Comparison of ENCODE assay signal across 10 mouse cellular contexts in the genomic region with DNA sequence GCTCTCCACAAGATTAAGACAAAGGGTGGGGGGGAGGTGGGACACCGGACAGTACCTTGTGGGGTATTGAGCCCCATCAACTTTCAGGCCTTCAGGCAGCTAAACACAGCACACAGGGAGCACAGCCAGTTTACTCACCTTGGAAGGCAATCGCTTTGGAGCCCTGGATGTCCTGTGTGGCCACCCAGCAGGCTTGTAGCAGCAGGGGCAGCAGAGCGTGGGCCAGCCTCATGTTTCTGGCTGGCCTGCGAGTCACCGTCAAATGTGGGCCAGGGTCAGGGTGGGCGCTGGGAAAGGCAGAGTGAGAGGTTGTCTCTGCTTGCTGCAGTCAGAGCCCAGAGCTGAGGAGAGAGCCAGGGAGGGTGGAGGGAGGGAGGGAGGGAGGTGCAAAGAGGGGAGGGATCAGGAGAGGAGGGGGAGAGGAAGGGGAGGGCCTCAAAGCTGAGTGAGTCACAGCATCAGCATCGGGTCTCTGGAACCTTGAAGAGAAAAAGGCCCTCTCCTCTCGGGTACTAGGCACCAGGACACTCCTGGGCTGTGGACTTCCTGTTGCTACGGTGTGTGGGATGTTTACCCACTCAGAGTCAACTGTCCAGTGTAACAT. TPM values are rescaled to one million over a fixed set of nuclear protein-coding genes. Genes with fewer than 3 reads are reported as not detected.
A peak's percentile ranks its signal among the peaks of the same experiment; 100 is the strongest.
DNase-seq lines count a peak whose midpoint lies in the region; ATAC-seq and TF ChIP-seq lines count a peak whose summit lies in the region.
"Had no signal": no experiment of that assay in that cellular context is flagged by ENCODE, and none has a peak within 500 bp of the region (broad histone marks: within the 10 kb centered on the region; RNA-seq: fewer than 3 reads in every experiment).

Gene Col6a1 (minus strand): TSS at position 487 of the 604 bp plus-strand sequence.

- no peak within 1 kb of the TSS for H3K27ac ChIP-seq in cortical plate, adult 2 months (ENCODE audit: insufficient read depth, low read length)
- H3K27ac ChIP-seq in lung, embryonic 14.5 days (ENCODE audit: low read depth), result peak within 1 kb of the TSS; percentile 68
- peak within 1 kb of the TSS; percentile 88 for H3K27ac ChIP-seq in stomach, embryonic 16.5 days (ENCODE audit: low read length)

- WGBS in lung, embryonic 14.5 days, result 19% methylated on average over 9 of the region's 9 CpGs
- WGBS in stomach, embryonic 16.5 days, result 18% methylated on average over 9 of the region's 9 CpGs

- ATAC-seq in lung, embryonic 14.5 days (ENCODE audit: insufficient read depth), result peak; percentile 72
- peak; percentile 78 for ATAC-seq in stomach, embryonic 16.5 days (ENCODE audit: insufficient read depth, low FRiP score)

- H3K4me2 ChIP-seq in lung, embryonic 14.5 days, result peak within 1 kb of the TSS; percentile 70
- H3K4me2 ChIP-seq in stomach, embryonic 16.5 days (ENCODE audit: low read depth, low read length), result peak within 1 kb of the TSS; percentile 78

- H3K27me3 ChIP-seq in lung, embryonic 14.5 days (ENCODE audit: insufficient read depth, low read length), result no peaks in the 10 kb centered on the region
- H3K27me3 ChIP-seq in stomach, embryonic 16.5 days (ENCODE audit: control insufficient read depth, insufficient read depth, low read length), result no peaks in the 10 kb centered on the region

- peaks cover 3% of the 10 kb centered on the region for H3K4me1 ChIP-seq in cortical plate, adult 2 months (ENCODE audit: control insufficient read depth, insufficient read depth, low read length)
- H3K4me1 ChIP-seq in lung, embryonic 14.5 days (ENCODE audit: insufficient read depth), result peaks cover 17% of the 10 kb centered on the region
- peaks cover 23% of the 10 kb centered on the region for H3K4me1 ChIP-seq in stomach, embryonic 16.5 days (ENCODE audit: control insufficient read depth, insufficient read depth, low read length)

- DNase-seq in layer of hippocampus, adult 8-10 months (ENCODE audit: low spot score in 2 of 2), result no peak
- DNase-seq in layer of hippocampus, adult 9-10 months (ENCODE audit: low spot score), result no peak
- peak; percentile 47 to 57 for DNase-seq in heart, adult 9 months (ENCODE audit: low spot score in 2 of 2)
- peak; percentile 31 for DNase-seq in kidney, postnatal 14 days
- peak; percentile 74 for DNase-seq in lung, embryonic 14.5 days
- DNase-seq in cerebellum, adult 18-20 months, result no peak

- peak within 1 kb of the TSS; percentile 48 for H3K9ac ChIP-seq in lung, embryonic 14.5 days
- peak within 1 kb of the TSS; percentile 84 for H3K9ac ChIP-seq in stomach, embryonic 16.5 days (ENCODE audit: low read length)

- no peak for TF ChIP-seq POLR2A in cortical plate, adult 2 months (IDR thresholded peaks at IDR 0.05; ENCODE audit: extremely low read depth, insufficient read depth, low read length)

- no peaks in the 10 kb centered on the region for H3K9me3 ChIP-seq in lung, embryonic 14.5 days (ENCODE audit: low read depth, low read length)
- H3K9me3 ChIP-seq in stomach, embryonic 16.5 days (replicated peaks; ENCODE audit: control insufficient read depth, low read length), result no peaks in the 10 kb centered on the region

- TF ChIP-seq CTCF in cortical plate, adult 2 months (IDR thresholded peaks at IDR 0.05; ENCODE audit: extremely low read depth, insufficient read depth, low read length), result no peak
- TF ChIP-seq CTCF in lung, embryonic 14.5 days (IDR thresholded peaks at IDR 0.05; ENCODE audit: low read depth), result no peak

- H3K36me3 ChIP-seq in lung, embryonic 14.5 days (ENCODE audit: insufficient read depth), result peaks cover 29% of the 10 kb centered on the region
- H3K36me3 ChIP-seq in stomach, embryonic 16.5 days (ENCODE audit: control insufficient read depth, insufficient read depth, low read length), result peaks cover 7% of the 10 kb centered on the region; the same call in 1 of the 2 replicates

- H3K4me3 ChIP-seq in cortical plate, adult 2 months (ENCODE audit: insufficient read depth, low read length), result peak within 1 kb of the TSS; percentile 37
- H3K4me3 ChIP-seq in lung, embryonic 14.5 days (ENCODE audit: low read depth, low read length), result peak within 1 kb of the TSS; percentile 35
- peak within 1 kb of the TSS; percentile 67 for H3K4me3 ChIP-seq in stomach, embryonic 16.5 days (replicated peaks; ENCODE audit: low read length)

RNA-seq across cellular contexts. Expression of gene Col6a1, which starts in this region (rescaled TPM):
- total RNA-seq in layer of hippocampus, adult 8-10 months (2022), result 10 to 100 TPM; 31.2 to 46.8 (median 38.5) TPM
- 90.2 and 91.3 TPM in 2 replicates for polyA plus RNA-seq in cortical plate, adult 2 months (2012; rRNA removed)
- polyA plus RNA-seq in lung, embryonic 14.5 days (2014; fragmentation: Nextera tagmentation; extraction: Ambion mirVana), result 215 and 226 TPM in 2 replicates
- polyA plus RNA-seq in stomach, embryonic 16.5 days (2015; fragmentation: Nextera tagmentation; extraction: Ambion mirVana), result 433 and 468 TPM in 2 replicates
- total RNA-seq: MEL; neutrophil, adult 5-6 weeks had no signal

Comparison
In these comparisons a context has a peak if more than half of its experiments do, and no peak if none do; other contexts are left out.
1. DNase-seq: peak in heart, adult 9 months (2 of 2), kidney, postnatal 14 days (single experiment) and lung, embryonic 14.5 days (single experiment); none in layer of hippocampus, adult 8-10 months (0 of 2), layer of hippocampus, adult 9-10 months (single experiment) and cerebellum, adult 18-20 months (0 of 2).
2. Peak in every context shown above with its lines, with median percentiles within 50 percentile points of each other: H3K4me3 ChIP-seq.